Mouse (Mus musculus) midbrain, embryonic 10.5 days (tissue): ENCODE data around the gene 4933425L06Rik. TPM values are rescaled to one million over a fixed set of nuclear protein-coding genes. Genes with fewer than 3 reads are reported as not detected.
A peak's percentile ranks its signal among the peaks of the same experiment; 100 is the strongest.

Experiments used
- DNase-seq: peaks from one replicate; pipeline ENCODE4 v3.0.0-alpha.2; 2017; ENCODE audit warnings: low spot score
- H3K27ac ChIP-seq: fragments of 300-500 bp; sonication (generic); replicated peaks from 2 replicates; pipeline ENCODE4 v1.5.1; 2016; ENCODE audit warnings: mild to moderate bottlenecking
- H3K27me3 ChIP-seq: fragments of 300-500 bp; sonication (generic); 2 replicates; pipeline ENCODE4 v1.6.1; 2016; ENCODE audit warnings: low read depth, mild to moderate bottlenecking; ENCODE audit not compliant: poor library complexity, severe bottlenecking
- H3K36me3 ChIP-seq: fragments of 300-500 bp; sonication (generic); 2 replicates; pipeline ENCODE4 v1.6.1; 2016; ENCODE audit warnings: mild to moderate bottlenecking, moderate library complexity
- H3K4me1 ChIP-seq: fragments of 300-500 bp; sonication (generic); 2 replicates; pipeline ENCODE4 v1.6.1; 2016
- H3K4me3 ChIP-seq: fragments of 300-500 bp; sonication (generic); 2 replicates; pipeline ENCODE4 v1.5.1; 2016; ENCODE audit warnings: mild to moderate bottlenecking, moderate library complexity
- H3K9me3 ChIP-seq: fragments of 300-500 bp; sonication (generic); replicated peaks from 2 replicates; pipeline ENCODE4 v1.6.1; 2016; ENCODE audit warnings: mild to moderate bottlenecking
- WGBS: fragments of 180-500 bp; shearing (Covaris S2); methylation state at CpG from one replicate; pipeline ENCODE4 v1.1.7; 2016; 5-methylcytosine and 5-hydroxymethylcytosine counted together
- polyA plus RNA-seq: library from polyadenylated mRNA; unstranded; fragments of >200 nt; fragmentation: Nextera tagmentation; extraction: Ambion mirVana; gene quantifications from 2 replicates; pipeline ENCODE4 v1.2.1, GENCODE M21; 2016

The 4933425L06Rik gene
- polyA plus RNA-seq, result not detected in 2 replicates

- no peaks in the 10 kb centered on the region for H3K4me1 ChIP-seq
- WGBS, result 92% methylated on average over 10 of the region's 10 CpGs
- DNase-seq, result no peak
- no peaks in the 10 kb centered on the region for H3K9me3 ChIP-seq
- H3K36me3 ChIP-seq, result no peaks in the 10 kb centered on the region
- no peak within 1 kb of the TSS for H3K27ac ChIP-seq
- no peak within 1 kb of the TSS for H3K4me3 ChIP-seq
- H3K27me3 ChIP-seq, result no peaks in the 10 kb centered on the region
Observed at GRCm38 (mm10) chr13:105081862-105082261, at the start of gene 4933425L06Rik. TSS of gene 4933425L06Rik (plus strand) at chr13:105082122.

DNA sequence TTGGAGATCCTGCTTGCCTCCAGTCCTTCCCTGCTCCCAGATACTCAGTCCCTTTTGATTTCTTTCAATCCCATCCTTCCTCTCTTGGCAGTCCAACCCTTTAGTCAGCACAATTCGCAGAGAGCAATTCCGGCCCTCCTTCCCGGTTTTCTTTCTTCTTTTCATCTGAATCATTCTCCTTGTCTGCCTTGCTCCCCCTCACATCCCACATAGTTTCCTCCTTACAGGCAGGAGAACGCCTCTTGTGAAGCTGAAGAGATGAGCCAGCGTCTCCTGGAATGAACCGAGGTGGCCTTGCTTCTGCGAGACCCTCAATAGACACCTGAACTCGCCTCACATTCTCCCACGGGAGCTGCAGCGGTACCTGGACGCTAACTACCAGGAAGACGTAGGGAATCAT lies 44.1 kb upstream of the 4933425L06Rik start:
- Histone ChIP-seq H3K27ac (no peak overlapping the region), H3K36me3 (no peaks in the 10 kb centered on the region), H3K9me3 (no peaks in the 10 kb centered on the region), H3K27me3 (no peaks in the 10 kb centered on the region), H3K4me3 (no peak overlapping the region), H3K4me1 (no peaks in the 10 kb centered on the region)
- 90% methylated on average over 12 of the region's 12 CpGs for WGBS
- no peak for DNase-seq

- no peak overlapping the region for H3K4me3 ChIP-seq
- H3K9me3 ChIP-seq, result no peaks in the 10 kb centered on the region
- no peak overlapping the region for H3K27ac ChIP-seq
- no peaks in the 10 kb centered on the region for H3K36me3 ChIP-seq
- DNase-seq, result no peak
- H3K27me3 ChIP-seq, result no peaks in the 10 kb centered on the region
- WGBS, result 76% methylated on average over 5 of the region's 5 CpGs
- no peaks in the 10 kb centered on the region for H3K4me1 ChIP-seq
Observed at GRCm38 (mm10) chr13:105038334-105038733, 43.6 kb upstream of the 4933425L06Rik start.

DNA sequence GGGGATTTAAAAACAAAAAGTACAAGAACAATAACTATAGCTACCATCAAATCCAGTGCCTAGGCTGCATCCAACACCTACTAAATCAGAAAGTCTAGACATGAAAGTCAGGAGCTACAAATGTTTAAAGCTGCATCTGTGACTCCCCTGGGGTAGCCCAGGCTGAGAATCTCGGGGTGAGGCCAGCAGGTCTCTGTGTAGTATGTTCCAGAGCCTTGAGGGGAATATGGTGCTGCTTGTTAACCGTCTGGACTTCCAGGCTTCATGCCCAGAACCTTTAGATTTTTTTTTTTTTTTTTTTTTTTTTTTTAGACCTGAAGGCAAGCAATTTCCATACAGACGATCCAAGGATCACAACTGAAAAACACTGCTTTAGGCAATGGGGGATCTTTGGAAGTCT lies 38.0 kb upstream of the 4933425L06Rik start:
- H3K4me1 ChIP-seq, result no peaks in the 10 kb centered on the region
- no peaks in the 10 kb centered on the region for H3K36me3 ChIP-seq
- H3K4me3 ChIP-seq, result no peak overlapping the region
- no peaks in the 10 kb centered on the region for H3K9me3 ChIP-seq
- no peak for DNase-seq
- H3K27me3 ChIP-seq, result no peaks in the 10 kb centered on the region
- WGBS, result 76% methylated on average over 3 of the region's 3 CpGs
- no peak overlapping the region for H3K27ac ChIP-seq

- Histone ChIP-seq H3K36me3 (no peaks in the 10 kb centered on the region), H3K27ac (no peak overlapping the region), H3K4me1 (no peaks in the 10 kb centered on the region), H3K9me3 (no peaks in the 10 kb centered on the region), H3K27me3 (peaks cover 10% of the 10 kb centered on the region), H3K4me3 (no peak overlapping the region)
- DNase-seq, result no peak
- 69% methylated on average over 9 of the region's 9 CpGs for WGBS
Observed at GRCm38 (mm10) chr13:105047377-105047776, 34.5 kb upstream of the 4933425L06Rik start.

DNA sequence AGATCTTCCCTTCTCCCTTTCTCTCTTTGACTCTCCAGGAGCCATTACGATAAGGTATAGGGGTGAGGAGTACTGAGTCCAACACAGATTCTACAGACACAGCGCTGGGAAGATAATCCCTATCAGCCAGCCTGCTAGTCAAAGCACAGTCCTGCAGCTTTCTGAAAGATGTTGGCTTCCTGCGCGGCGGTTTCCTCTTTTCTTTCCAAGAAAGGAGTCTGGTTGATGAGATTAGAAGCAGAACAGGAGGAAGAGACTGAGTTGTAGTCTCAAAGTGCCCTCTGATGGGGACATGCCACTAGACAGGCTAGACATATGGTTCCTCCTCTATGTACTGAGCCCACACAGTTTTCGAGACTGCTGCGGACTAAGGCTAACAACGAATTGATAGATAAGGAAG lies 33.3 kb upstream of the 4933425L06Rik start:
- Histone ChIP-seq H3K27me3 (peaks cover 22% of the 10 kb centered on the region), H3K4me1 (peaks cover 6% of the 10 kb centered on the region), H3K27ac (no peak overlapping the region), H3K9me3 (no peaks in the 10 kb centered on the region), H3K36me3 (no peaks in the 10 kb centered on the region), H3K4me3 (no peak overlapping the region)
- WGBS, result 81% methylated on average over 8 of the region's 8 CpGs
- no peak for DNase-seq

GRCm38 (mm10) chr13:105051432-105051831 lies 30.5 kb upstream of the 4933425L06Rik start:
- Histone ChIP-seq H3K27ac (no peak overlapping the region), H3K4me3 (no peak overlapping the region), H3K27me3 (peaks cover 41% of the 10 kb centered on the region), H3K36me3 (no peaks in the 10 kb centered on the region), H3K4me1 (peaks cover 21% of the 10 kb centered on the region), H3K9me3 (no peaks in the 10 kb centered on the region)
- DNase-seq, result no peak
- 52% methylated on average over 6 of the region's 6 CpGs for WGBS

GRCm38 (mm10) chr13:105053618-105054017 lies 28.3 kb upstream of the 4933425L06Rik start:
- H3K27ac ChIP-seq, result peak overlapping the region; percentile 82
- H3K4me1 ChIP-seq, result peaks cover 21% of the 10 kb centered on the region
- WGBS, result 1% methylated on average over 12 of the region's 12 CpGs
- peak; percentile 26 for DNase-seq
- H3K9me3 ChIP-seq, result no peaks in the 10 kb centered on the region
- H3K4me3 ChIP-seq, result peak overlapping the region; percentile 77
- H3K27me3 ChIP-seq, result peaks cover 46% of the 10 kb centered on the region
- no peaks in the 10 kb centered on the region for H3K36me3 ChIP-seq

DNA sequence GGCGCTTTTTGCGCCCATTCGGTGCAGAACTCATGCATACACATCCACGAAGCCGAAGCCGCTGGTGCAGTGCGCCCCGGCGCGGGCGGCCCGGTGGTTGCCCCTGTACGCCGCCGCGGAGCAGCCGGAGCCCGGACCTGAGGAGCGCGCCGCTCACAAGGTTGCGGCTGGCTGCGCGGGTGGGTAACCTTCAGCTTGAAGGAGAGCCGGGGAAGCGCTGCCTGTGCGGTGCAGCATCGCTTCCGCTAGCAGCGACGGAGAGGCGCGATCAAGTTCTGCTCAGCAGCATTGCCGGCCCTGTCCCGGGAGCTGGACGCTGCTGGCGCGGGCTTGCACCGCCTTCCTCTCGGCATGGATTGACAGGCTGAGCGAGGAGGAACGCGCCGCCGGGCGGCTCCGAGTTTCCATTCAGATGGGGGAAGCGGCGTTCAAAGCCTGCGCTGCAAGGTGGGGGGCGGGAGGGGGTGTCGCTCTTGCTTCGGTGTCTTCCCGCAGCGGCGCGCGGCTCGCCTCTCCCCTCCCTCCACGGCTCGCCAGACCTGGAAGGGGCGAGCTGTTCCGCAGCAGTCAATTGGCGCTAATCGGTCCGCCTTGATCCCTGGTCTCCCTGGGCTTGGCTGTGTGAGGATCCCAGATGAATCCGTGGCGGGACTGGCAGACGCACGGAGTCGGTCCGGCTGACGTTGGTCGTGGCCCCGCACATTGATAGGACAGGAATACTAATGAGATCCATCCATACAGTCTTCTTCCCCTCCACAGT lies 27.6 kb upstream of the 4933425L06Rik start, which contains the start of gene Rgs7bp:
TSS of gene Rgs7bp (minus strand) at position 750 of the 760 bp plus-strand sequence.
- peaks cover 21% of the 10 kb centered on the region for H3K4me1 ChIP-seq
- WGBS, result under 1% methylated on average over 73 of the region's 75 CpGs
- peak within 1 kb of the TSS; percentile 82 for H3K27ac ChIP-seq
- H3K4me3 ChIP-seq, result peak within 1 kb of the TSS; percentile 77
- H3K27me3 ChIP-seq, result peaks cover 46% of the 10 kb centered on the region
- no peaks in the 10 kb centered on the region for H3K36me3 ChIP-seq
- DNase-seq, result peak; percentile 83
- H3K9me3 ChIP-seq, result no peaks in the 10 kb centered on the region

- peak; percentile 19 for DNase-seq
- peaks cover 46% of the 10 kb centered on the region for H3K27me3 ChIP-seq
- H3K27ac ChIP-seq, result 0 out of 2 replicates have a peak overlapping the region, but pooled peaks have one; percentile 82
- H3K36me3 ChIP-seq, result no peaks in the 10 kb centered on the region
- peaks cover 21% of the 10 kb centered on the region for H3K4me1 ChIP-seq
- under 1% methylated on average over 8 of the region's 8 CpGs for WGBS
- no peaks in the 10 kb centered on the region for H3K9me3 ChIP-seq
- H3K4me3 ChIP-seq, result peak overlapping the region; percentile 77
Observed at GRCm38 (mm10) chr13:105054941-105055309, 27.0 kb upstream of the 4933425L06Rik start.

DNA sequence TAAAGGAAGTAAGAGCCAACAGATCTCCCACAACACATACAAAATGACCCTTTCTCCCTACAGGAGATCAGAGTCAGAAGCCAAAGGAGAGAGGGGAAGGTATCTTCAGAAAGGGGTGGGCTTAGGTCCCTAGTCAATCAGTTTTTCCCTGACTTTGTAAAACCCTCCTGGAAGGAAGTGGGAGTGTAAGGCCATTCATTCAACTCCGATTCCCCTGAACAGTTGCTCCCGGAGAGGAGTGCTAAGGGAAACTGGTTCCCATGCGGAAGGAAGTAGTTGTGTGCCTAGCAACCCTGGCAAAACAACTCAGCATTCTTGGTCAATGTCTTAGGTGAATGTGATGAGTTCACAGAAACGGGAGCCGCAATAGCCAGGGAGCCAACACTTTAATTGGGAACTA lies 26.5 kb upstream of the 4933425L06Rik start:
- peak; percentile 31 for DNase-seq
- WGBS, result 17% methylated on average over 5 of the region's 5 CpGs
- Histone ChIP-seq H3K9me3 (no peaks in the 10 kb centered on the region), H3K27me3 (peaks cover 46% of the 10 kb centered on the region), H3K27ac (no peak overlapping the region), H3K4me1 (peaks cover 21% of the 10 kb centered on the region), H3K36me3 (no peaks in the 10 kb centered on the region), H3K4me3 (peak overlapping the region; percentile 77)

DNA sequence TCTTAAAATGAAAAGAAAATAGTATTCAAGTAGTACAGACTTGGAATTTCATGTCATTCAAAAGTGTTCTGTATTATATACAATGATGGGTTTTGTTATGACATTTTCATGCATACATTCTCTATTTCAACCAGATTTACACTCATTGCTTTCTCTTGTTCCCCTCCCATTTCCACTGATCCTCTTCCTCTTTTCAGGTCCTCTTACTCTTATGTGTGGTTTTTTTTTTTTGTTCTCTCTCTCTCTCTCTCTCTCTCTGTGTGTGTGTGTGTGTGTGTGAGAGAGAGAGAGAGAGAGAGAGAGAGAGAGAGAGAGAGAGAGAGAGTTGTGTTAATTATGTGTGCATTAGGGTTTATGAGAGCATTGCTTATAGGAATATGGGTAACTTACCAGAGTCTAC lies 15.8 kb upstream of the 4933425L06Rik start:
- Histone ChIP-seq H3K27ac (no peak overlapping the region), H3K4me1 (no peaks in the 10 kb centered on the region), H3K36me3 (no peaks in the 10 kb centered on the region), H3K27me3 (no peaks in the 10 kb centered on the region), H3K4me3 (no peak overlapping the region), H3K9me3 (no peaks in the 10 kb centered on the region)
- DNase-seq, result no peak
